Mouse (Mus musculus): ENCODE results near the gene Msantd1. TPM values are rescaled to one million over a fixed set of nuclear protein-coding genes. Genes with fewer than 3 reads are reported as not detected.

Msantd1 gene
- polyA plus RNA-seq, 1 experiment from 2014 or later = 0.10 TPM

Other genes with a start within 250 kb of the Msantd1 start
- gene Nop14, start 247.9 kb upstream of the Msantd1 start, polyA plus RNA-seq (2015; fragmentation: Nextera tagmentation; extraction: Ambion mirVana) = 10.8 and 11.3 TPM in 2 replicates
- gene Grk4, start 247.6 kb upstream of the Msantd1 start, polyA plus RNA-seq (2015; fragmentation: Nextera tagmentation; extraction: Ambion mirVana) = 0.48 and 0.67 TPM in 2 replicates
- 4.8 and 6.1 TPM in 2 replicates for gene Htt, start 146.3 kb upstream of the Msantd1 start, polyA plus RNA-seq (2015; fragmentation: Nextera tagmentation; extraction: Ambion mirVana)
- gene Rgs12, start 41.4 kb downstream of the Msantd1 start, polyA plus RNA-seq (2015; fragmentation: Nextera tagmentation; extraction: Ambion mirVana) = 17.0 and 20.1 TPM in 2 replicates
- 129 and 201 TPM in 2 replicates for gene Hgfac, start 133.5 kb downstream of the Msantd1 start, polyA plus RNA-seq (2015; fragmentation: Nextera tagmentation; extraction: Ambion mirVana)
- gene Dok7, start 148.8 kb downstream of the Msantd1 start, polyA plus RNA-seq (2015; fragmentation: Nextera tagmentation; extraction: Ambion mirVana) = 0.15 and 0.22 TPM in 2 replicates
- 77.9 and 82.8 TPM in 2 replicates for gene Lrpap1, start 197.8 kb downstream of the Msantd1 start, polyA plus RNA-seq (2015; fragmentation: Nextera tagmentation; extraction: Ambion mirVana)

Data from liver, embryonic 15.5 days (tissue).